Mouse (Mus musculus) kidney, adult 2 months (tissue): ENCODE data around the gene Pmel.

ENCODE experiments used
- CTCF ChIP-seq: fragments of 200-500 bp; conservative IDR thresholded peaks from 2 replicates; pipeline ENCODE4 v1.5.1; 2011; ENCODE audit warnings: low read depth, mild to moderate bottlenecking, control low read depth, low read length, moderate library complexity, mixed read lengths; ENCODE audit not compliant: insufficient read depth, insufficient read length
- POLR2A ChIP-seq: fragments of 200-500 bp; IDR thresholded peaks from one replicate; pipeline ENCODE4 v1.6.1; 2011; ENCODE audit warnings: low read depth, low read length, control low read depth

DNA sequence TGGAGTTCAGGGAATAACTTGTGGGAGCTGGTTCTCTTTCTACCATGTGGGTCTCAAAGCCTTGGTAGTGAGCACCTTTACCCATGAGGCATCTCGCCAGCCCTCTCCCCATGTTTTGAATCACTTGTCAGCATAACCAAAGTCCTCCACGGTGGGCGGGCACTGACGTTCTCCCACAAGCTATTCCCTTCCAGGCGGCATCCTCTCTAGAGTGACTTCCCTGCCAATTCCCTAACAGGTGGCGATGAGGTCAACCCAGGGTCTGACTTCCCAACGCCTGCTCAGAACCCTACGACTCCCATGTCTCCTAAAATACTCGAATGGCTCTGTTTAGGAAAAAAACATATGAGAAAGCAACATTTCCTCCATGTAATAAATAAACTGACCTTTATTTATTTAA, 46.2 kb upstream of the Pmel start:
- TF ChIP-seq POLR2A, result no peak
- TF ChIP-seq CTCF, result no peak
